Mouse (Mus musculus) megakaryocyte progenitor cell, adult 5-6 weeks (primary cell): ENCODE data around the gene Polr2h. TPM values are rescaled to one million over a fixed set of nuclear protein-coding genes. Genes with fewer than 3 reads are reported as not detected.

ENCODE experiments used
- ATAC-seq: replicated peaks from 2 replicates; pipeline ENCODE4 v1.8.0; 2016; ENCODE audit warnings: mild to moderate bottlenecking, moderate TSS enrichment, inconsistent platforms; ENCODE audit not compliant: poor library complexity
- total RNA-seq, 2 experiments: library from RNA; stranded (forward) in 1 of 2; stranded (reverse) in 1 of 2; fragments of 157-497, 149-512 nt in 1 of 2; fragments of 200-1000 nt in 1 of 2; gene quantifications; 2 replicates each; pipeline versions ENCODE4 v1.2.3 to v1.2.4; 2015 to 2017

Gene Polr2h
- total RNA-seq, 2 experiments from 2014 or later: 78.2 to 99.4 TPM

GRCm38 (mm10) chr16:20717978-20718670 lies 659 bp downstream of the Polr2h start:
- ATAC-seq: peak; percentile 12; the same call in 1 of the 2 replicates

- ATAC-seq: no peak
These were observed 4.3 kb downstream of the Polr2h start for GRCm38 (mm10) chr16:20721808-20722207.

- no peak for ATAC-seq
These were observed 5.3 kb downstream of the Polr2h start for GRCm38 (mm10) chr16:20722736-20723135.

DNA sequence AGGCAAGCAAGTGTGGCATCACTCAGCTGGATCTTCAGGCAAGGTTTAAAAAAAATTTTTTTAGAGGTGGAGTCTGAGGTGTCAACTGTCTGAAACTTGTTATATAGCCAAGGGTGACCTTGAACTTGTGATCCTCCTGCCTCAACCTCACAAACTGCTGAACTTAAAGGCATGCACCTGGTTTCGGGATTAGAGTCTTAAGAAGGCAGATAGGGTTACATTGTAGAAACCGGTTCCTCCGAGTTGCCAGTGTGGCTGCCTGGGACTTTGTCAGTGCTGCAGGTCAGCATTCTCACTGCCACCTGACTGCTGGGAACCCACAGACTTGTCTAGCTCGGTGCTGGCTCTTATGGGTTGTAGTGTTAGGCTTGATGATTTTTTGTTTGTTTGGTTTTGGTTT lies 5.8 kb downstream of the Polr2h start:
- no peak for ATAC-seq

DNA sequence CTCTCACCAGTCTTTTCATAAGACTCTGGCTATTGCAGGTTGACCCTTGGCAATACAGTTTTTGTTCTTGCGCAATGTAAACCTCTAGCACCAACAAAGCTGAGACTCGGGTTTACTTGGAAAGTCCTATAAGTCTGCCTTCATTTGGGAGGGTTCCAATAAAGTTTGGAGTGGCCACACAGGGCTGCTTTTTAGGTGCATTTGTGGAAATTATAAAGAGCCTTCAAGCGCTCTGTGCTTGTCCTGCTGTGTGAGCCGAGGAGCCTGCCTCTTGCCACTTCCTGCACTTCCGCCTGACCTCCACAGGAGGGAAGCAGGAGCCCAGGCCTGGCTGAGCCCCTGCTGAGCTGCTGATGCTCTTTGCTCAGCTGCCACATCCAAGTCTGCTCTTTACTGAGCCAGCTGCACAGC lies 6.9 kb downstream of the Polr2h start:
- peak; percentile 100 for ATAC-seq

DNA sequence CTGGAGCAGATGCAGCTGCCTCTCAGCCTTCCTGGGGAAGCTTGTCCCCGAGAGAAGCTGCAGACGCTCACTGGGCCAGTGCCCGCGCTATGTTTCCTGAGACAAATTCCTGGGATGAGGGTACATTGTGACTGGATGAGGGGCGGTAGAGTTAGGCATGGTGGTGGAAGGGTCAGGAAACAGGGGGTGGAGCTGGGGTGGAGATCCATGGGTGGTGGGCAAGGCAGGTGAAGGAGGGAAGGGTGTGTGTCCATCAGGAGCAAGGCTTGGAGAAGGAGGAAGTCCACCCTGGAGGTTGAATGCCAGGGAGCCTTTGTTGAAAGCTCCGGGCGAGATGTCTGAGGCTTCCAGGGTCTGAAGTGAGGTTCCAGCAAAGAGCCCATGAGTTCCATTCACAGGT lies 7.9 kb downstream of the Polr2h start:
- no peak for ATAC-seq

DNA sequence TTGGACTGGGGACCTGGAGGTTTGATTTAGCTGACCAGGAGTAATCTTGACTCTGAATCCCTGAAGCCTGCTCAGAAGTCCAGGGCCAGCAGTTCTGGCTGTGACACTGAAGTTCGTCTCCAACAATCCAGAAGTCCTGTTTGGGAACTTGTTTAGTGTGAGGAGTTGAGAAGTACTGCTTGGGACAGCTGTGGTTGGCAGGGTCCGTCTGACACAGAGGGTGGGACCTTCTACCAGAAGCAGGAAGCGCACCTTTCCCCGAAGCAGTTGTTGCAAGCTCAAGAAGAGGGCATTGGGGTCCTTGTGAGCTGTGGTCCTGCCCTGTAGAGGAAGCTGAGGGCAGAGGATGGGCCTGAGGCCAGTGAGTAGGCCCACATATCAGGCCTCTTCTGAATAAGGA lies 8.3 kb downstream of the Polr2h start:
- no peak for ATAC-seq

DNA sequence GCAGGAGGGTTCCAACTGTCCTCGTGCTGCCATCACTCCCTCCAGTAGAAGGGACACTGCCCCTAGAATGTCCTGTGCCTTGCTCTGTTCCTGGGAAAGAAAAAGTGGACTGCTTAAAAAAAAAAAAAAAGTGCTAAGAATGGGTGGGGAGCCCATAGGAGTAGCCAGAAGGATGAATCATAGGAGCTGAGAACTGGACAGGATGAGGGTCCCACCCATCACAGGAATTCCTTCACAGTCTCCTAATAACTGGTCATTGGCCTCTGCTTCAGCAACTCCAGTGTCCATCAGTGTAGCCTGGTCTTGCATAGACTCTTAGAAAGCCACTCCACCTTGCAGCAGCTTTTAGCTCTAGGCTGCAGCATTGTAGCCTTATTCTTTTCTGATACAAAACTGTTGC lies 8.9 kb downstream of the Polr2h start:
- ATAC-seq: no peak

DNA sequence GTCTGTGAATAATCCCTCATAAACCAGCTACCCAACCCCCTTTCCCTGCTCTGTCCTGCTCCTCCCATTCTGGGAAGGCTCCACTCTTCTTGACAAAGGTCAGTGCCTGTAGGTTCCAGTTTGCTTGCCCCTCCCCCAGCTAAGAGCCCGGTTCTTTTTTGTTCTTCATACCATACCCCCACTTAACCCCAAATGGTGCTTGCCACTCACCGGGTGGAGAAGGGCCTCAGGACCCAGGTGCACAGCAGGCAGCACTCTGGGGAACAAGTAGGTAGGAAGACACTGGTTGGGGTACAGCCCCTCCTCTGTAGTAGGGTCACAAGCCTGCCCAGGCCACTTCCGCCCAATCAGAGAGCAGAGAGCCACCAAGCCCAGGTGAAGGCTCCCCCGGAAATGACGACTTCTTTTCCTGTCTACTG lies 12.8 kb downstream of the Polr2h start:
- ATAC-seq: no peak

- peak; percentile 41 for ATAC-seq
These were observed 14.2 kb downstream of the Polr2h start for GRCm38 (mm10) chr16:20731688-20732087.

GRCm38 (mm10) chr16:20732251-20732924 lies 14.9 kb downstream of the Polr2h start:
- no peak for ATAC-seq

- peak; percentile 21; the same call in 1 of the 2 replicates for ATAC-seq
These were observed 15.7 kb downstream of the Polr2h start, which contains the start of gene Chrd for GRCm38 (mm10) chr16:20732925-20733730. TSS of gene Chrd (plus strand) at chr16:20733127.

- ATAC-seq: no peak
These were observed 16.6 kb downstream of the Polr2h start, which contains the start of gene Thpo for GRCm38 (mm10) chr16:20733731-20734730. TSS of gene Thpo (minus strand) at chr16:20734511.

DNA sequence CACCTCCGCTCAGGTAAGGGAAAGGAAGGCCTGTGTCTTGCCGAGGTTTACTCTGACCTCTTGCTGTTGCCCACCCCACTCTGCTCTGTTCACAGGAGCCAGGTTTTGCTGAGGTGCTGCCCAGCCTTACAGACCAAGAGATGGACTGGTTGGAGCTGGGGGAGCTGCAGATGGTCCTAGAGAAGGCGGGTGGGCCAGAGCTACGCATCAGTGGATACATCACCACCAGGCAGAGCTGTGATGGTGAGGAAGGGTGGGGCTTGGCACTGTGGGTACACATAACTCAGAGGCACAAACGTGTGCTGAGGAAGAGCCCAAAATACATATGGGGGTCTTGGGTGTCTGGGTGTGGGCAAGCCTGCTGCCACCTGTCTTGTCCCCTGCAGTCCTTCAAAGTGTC lies 18.2 kb downstream of the Polr2h start:
- ATAC-seq: no peak

DNA sequence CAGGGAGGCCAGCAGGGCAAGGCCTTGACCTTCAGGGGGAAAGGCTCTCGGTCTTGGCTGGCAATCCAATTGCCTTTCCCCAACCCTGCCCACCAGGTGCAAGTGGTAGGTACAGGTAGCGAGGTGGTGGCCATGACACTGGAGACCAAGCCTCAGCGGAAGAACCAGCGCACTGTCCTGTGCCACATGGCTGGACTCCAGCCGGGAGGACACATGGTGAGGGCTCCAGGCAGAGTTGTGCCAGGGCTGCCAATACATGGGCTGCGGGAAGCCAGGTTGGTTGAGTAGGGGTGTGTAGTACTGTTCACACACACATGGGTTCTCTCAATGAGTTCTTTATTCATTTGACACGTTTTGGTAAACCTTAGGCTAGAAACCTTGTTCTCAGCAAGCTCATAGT lies 18.7 kb downstream of the Polr2h start:
- no peak for ATAC-seq

DNA sequence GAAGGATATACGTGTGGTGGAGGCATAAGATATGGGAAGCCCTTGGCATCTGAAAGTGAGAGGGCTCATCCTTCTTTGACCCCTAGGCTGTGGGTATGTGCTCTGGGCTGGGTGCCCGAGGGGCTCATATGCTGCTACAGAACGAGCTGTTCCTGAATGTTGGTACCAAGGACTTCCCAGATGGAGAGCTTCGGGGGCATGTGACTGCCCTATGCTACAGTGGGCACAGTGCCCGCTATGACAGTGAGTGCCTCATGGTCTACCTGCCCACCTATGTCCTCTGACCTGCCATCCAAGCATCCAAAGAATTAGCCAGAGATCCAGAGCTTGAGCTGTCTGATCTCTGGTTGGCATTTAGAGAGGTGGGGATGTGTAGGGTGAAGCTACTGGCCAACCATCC lies 19.4 kb downstream of the Polr2h start:
- no peak for ATAC-seq

- no peak for ATAC-seq
These were observed 22.4 kb downstream of the Polr2h start for GRCm38 (mm10) chr16:20739845-20740244.

DNA sequence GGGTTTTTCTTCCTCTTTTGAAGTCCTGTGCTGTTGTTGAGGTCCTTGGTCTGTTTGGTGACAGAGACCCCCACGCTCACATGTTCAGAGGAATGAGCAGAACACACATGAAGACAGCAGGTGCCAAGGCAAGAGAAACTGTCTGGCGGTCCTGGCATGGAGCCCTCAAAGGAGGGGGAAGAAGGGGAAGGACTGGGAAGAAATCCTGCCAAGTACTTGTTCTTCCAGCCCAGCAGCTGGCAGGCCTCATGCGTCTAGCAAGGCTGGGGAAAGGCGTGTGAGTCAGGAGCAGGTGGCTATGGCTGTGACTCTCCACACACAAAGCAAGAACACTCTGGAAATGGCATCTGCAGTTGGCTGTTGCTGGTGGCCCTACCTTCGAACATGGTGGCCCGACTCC lies 29.2 kb downstream of the Polr2h start:
- ATAC-seq: no peak

GRCm38 (mm10) chr16:20750518-20750917 lies 33.1 kb downstream of the Polr2h start:
- no peak for ATAC-seq

- ATAC-seq: peak; percentile 97
These were observed 38.6 kb downstream of the Polr2h start for GRCm38 (mm10) chr16:20756052-20756451.
